Mouse (Mus musculus) lung, postnatal 0 days (tissue): ENCODE measurements at regions not wholly inside any gene's neighbourhood (a gene's known extent, or its start where the extent isn't known, plus 50 kb on each side); places are given as distances from the start of the nearest gene placed in this dataset.

Experiments used
- CTCF ChIP-seq: IDR thresholded peaks from 2 replicates; pipeline ENCODE4 v1.5.1; 2016; ENCODE audit warnings: antibody characterized with exemption, mild to moderate bottlenecking
- EP300 ChIP-seq: IDR thresholded peaks from 2 replicates; pipeline ENCODE4 v1.6.1; 2016; ENCODE audit warnings: antibody characterized with exemption, mild to moderate bottlenecking, control low read depth

GRCm38 (mm10) chr3:117247833-117248232, 112.8 kb downstream of the Plppr4 start:
- TF ChIP-seq CTCF (no peak), EP300 (no peak)
